Mouse (Mus musculus) testis, adult 2 months (tissue): ENCODE measurements around the gene Gm28051.

ENCODE experiments used
- CTCF ChIP-seq: fragments of 200-500 bp; IDR thresholded peaks from 2 replicates; pipeline ENCODE4 v1.5.1; 2012; ENCODE audit warnings: low read depth, mild to moderate bottlenecking, inconsistent platforms, low read length, moderate library complexity; ENCODE audit not compliant: control insufficient read depth, insufficient read depth, insufficient replicate concordance
- POLR2A ChIP-seq: fragments of 200-500 bp; IDR thresholded peaks from 2 replicates; pipeline ENCODE4 v1.6.1; 2012; ENCODE audit warnings: low read depth, mild to moderate bottlenecking, inconsistent platforms, low read length, moderate library complexity; ENCODE audit not compliant: control insufficient read depth

GRCm38 (mm10) chr12:102704457-102705198 is 52.9 kb downstream of the Gm28051 start, which contains the start of gene Itpk1:
- peak; percentile 25; the same call in 1 of the 2 replicates for TF ChIP-seq POLR2A
- TF ChIP-seq CTCF = no peak
